Mouse (Mus musculus) hindbrain, embryonic 11.5 days (tissue): Measurements from ENCODE around the gene Ppp1r9a. TPM values are rescaled to one million over a fixed set of nuclear protein-coding genes. Genes with fewer than 3 reads are reported as not detected.

Experiments used
- ATAC-seq: fragments of 200-750 bp; cut with Nextera tagmentation; 2 replicates; pipeline ENCODE4 v1.8.0; 2017; ENCODE audit warnings: mild to moderate bottlenecking, moderate TSS enrichment, moderate library complexity; ENCODE audit not compliant: low FRiP score
- DNase-seq: peaks from one replicate; pipeline ENCODE4 v3.0.0-alpha.2; 2015; ENCODE audit warnings: low spot score
- H3K27ac ChIP-seq: fragments of 300-500 bp; sonication (generic); 2 replicates; pipeline ENCODE4 v1.5.1; 2014; ENCODE audit warnings: mild to moderate bottlenecking, low read depth, low read length
- H3K27me3 ChIP-seq: fragments of 300-500 bp; sonication (generic); 2 replicates; pipeline ENCODE4 v1.6.1; 2014; ENCODE audit warnings: mild to moderate bottlenecking, low read length, moderate library complexity, mixed read lengths; ENCODE audit not compliant: control insufficient read depth, insufficient read depth
- H3K36me3 ChIP-seq: fragments of 300-500 bp; sonication (generic); 2 replicates; pipeline ENCODE4 v1.6.1; 2014; ENCODE audit warnings: mild to moderate bottlenecking, low read length, moderate library complexity, mixed read lengths; ENCODE audit not compliant: control insufficient read depth, insufficient read depth
- H3K4me1 ChIP-seq: fragments of 300-500 bp; sonication (generic); replicated peaks from 2 replicates; pipeline ENCODE4 v1.6.1; 2014; ENCODE audit warnings: low read length, mixed read lengths; ENCODE audit not compliant: control insufficient read depth, insufficient read depth
- H3K4me2 ChIP-seq: fragments of 300-500 bp; sonication (generic); replicated peaks from 2 replicates; pipeline ENCODE4 v1.6.1; 2014; ENCODE audit warnings: mild to moderate bottlenecking, low read depth, low read length
- H3K4me3 ChIP-seq: fragments of 300-500 bp; sonication (generic); 2 replicates; pipeline ENCODE4 v1.5.1; 2014; ENCODE audit warnings: low read depth, low read length
- H3K9ac ChIP-seq: fragments of 300-500 bp; sonication (generic); 2 replicates; pipeline ENCODE4 v1.6.1; 2014; ENCODE audit warnings: low read depth, low read length
- H3K9me3 ChIP-seq: fragments of 300-500 bp; sonication (generic); 2 replicates; pipeline ENCODE4 v1.6.1; 2016; ENCODE audit warnings: low read length; ENCODE audit not compliant: control insufficient read depth
- WGBS: fragments of 180-500 bp; shearing (Covaris S2); extraction: QIAGEN DNeasy Blood & Tissue Kit; methylation state at CpG from one replicate; pipeline ENCODE4 v1.1.7; 2014; 5-methylcytosine and 5-hydroxymethylcytosine counted together
- polyA plus RNA-seq: library from polyadenylated mRNA; unstranded; fragments of >200 nt; fragmentation: Nextera tagmentation; extraction: Ambion mirVana; gene quantifications from 2 replicates; pipeline ENCODE4 v1.2.1, GENCODE M21; 2014

Ppp1r9a gene
- polyA plus RNA-seq, 1 experiment from 2014 or later = 33.9 TPM

GRCm38 (mm10) chr6:5198590-5198989, 295.9 kb downstream of the Ppp1r9a start:
- DNase-seq = no peak
- Histone ChIP-seq H3K27me3 (no peaks in the 10 kb centered on the region), H3K4me3 (no peak overlapping the region), H3K4me2 (no peak overlapping the region), H3K27ac (no peak overlapping the region), H3K4me1 (no peaks in the 10 kb centered on the region), H3K9me3 (no peaks in the 10 kb centered on the region), H3K9ac (no peak overlapping the region), H3K36me3 (no peaks in the 10 kb centered on the region)
- WGBS = 89% methylated on average over 5 of the region's 5 CpGs
- ATAC-seq = no peak

- Histone ChIP-seq H3K27me3 (no peaks in the 10 kb centered on the region), H3K9me3 (no peaks in the 10 kb centered on the region), H3K4me1 (no peaks in the 10 kb centered on the region), H3K9ac (no peak overlapping the region), H3K36me3 (no peaks in the 10 kb centered on the region), H3K4me3 (no peak overlapping the region), H3K4me2 (no peak overlapping the region), H3K27ac (no peak overlapping the region)
- no peak for ATAC-seq
- no peak for DNase-seq
- 91% methylated on average over 8 of the region's 8 CpGs for WGBS
These were observed 296.7 kb downstream of the Ppp1r9a start for GRCm38 (mm10) chr6:5199376-5199905.

DNA sequence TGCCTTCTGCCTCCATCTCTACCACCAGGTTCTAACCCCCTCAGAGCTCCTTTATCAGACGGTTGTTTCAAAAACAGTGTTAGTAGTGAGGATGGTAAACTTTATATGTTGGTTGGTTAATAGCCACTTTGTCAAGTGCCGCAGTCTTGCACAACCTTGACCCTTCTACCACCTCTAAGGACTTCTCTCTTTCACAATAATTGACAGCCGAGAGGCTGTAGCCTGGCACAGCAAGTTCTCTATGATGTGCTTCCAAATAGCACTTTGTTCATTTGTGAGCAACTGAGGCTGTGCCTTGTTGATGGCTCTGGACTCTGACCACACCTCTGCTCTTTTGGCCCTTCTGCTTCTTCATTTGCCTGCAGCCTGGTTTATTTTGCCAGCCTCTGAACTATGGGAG, 297.2 kb downstream of the Ppp1r9a start:
- no peak overlapping the region for H3K4me2 ChIP-seq
- no peaks in the 10 kb centered on the region for H3K4me1 ChIP-seq
- 81% methylated on average over 3 of the region's 3 CpGs for WGBS
- H3K9me3 ChIP-seq = no peaks in the 10 kb centered on the region
- ATAC-seq (no peak), DNase-seq (no peak)
- no peak overlapping the region for H3K4me3 ChIP-seq
- H3K9ac ChIP-seq = no peak overlapping the region
- no peaks in the 10 kb centered on the region for H3K27me3 ChIP-seq
- H3K27ac ChIP-seq = no peak overlapping the region
- H3K36me3 ChIP-seq = no peaks in the 10 kb centered on the region

- ATAC-seq = no peak
- Histone ChIP-seq H3K36me3 (no peaks in the 10 kb centered on the region), H3K27me3 (no peaks in the 10 kb centered on the region), H3K4me3 (no peak overlapping the region), H3K9ac (no peak overlapping the region), H3K4me2 (no peak overlapping the region), H3K4me1 (no peaks in the 10 kb centered on the region), H3K27ac (no peak overlapping the region), H3K9me3 (no peaks in the 10 kb centered on the region)
- WGBS = 86% methylated on average over 2 of the region's 2 CpGs
- DNase-seq = no peak
These were observed 305.1 kb downstream of the Ppp1r9a start for GRCm38 (mm10) chr6:5207817-5208216.

Other genes starting within 250 kb of the Ppp1r9a start
- 67.7 and 74.4 TPM in 2 replicates for gene Sgce, start 155.7 kb upstream of the Ppp1r9a start, polyA plus RNA-seq
- 17.6 and 26.9 TPM in 2 replicates for gene Peg10, start 155.6 kb upstream of the Ppp1r9a start, polyA plus RNA-seq